Mouse (Mus musculus) neural tube, embryonic 15.5 days (tissue): ENCODE results near the gene Nadk2. TPM values are rescaled to one million over a fixed set of nuclear protein-coding genes. Genes with fewer than 3 reads are reported as not detected.

Experiments used
- ATAC-seq: fragments of 200-750 bp; cut with Nextera tagmentation; 2 replicates; pipeline ENCODE4 v1.8.0; 2017; ENCODE audit warnings: mild to moderate bottlenecking, moderate TSS enrichment, moderate library complexity; ENCODE audit not compliant: low FRiP score
- H3K27ac ChIP-seq: fragments of 300-500 bp; sonication (generic); replicated peaks from 2 replicates; pipeline ENCODE4 v1.5.1; 2015; ENCODE audit warnings: mild to moderate bottlenecking, inconsistent platforms
- H3K27me3 ChIP-seq: fragments of 300-500 bp; sonication (generic); replicated peaks from 2 replicates; pipeline ENCODE4 v1.6.1; 2015; ENCODE audit warnings: inconsistent platforms
- H3K36me3 ChIP-seq: fragments of 300-500 bp; sonication (generic); 2 replicates; pipeline ENCODE4 v1.6.1; 2015; ENCODE audit warnings: inconsistent platforms
- H3K4me1 ChIP-seq: fragments of 300-500 bp; sonication (generic); 2 replicates; pipeline ENCODE4 v1.6.1; 2015; ENCODE audit warnings: inconsistent platforms
- H3K4me2 ChIP-seq: fragments of 300-500 bp; sonication (generic); 2 replicates; pipeline ENCODE4 v1.6.1; 2015; ENCODE audit warnings: inconsistent platforms, mild to moderate bottlenecking, moderate library complexity
- H3K4me3 ChIP-seq: fragments of 300-500 bp; sonication (generic); replicated peaks from 2 replicates; pipeline ENCODE4 v1.5.1; 2015; ENCODE audit warnings: mild to moderate bottlenecking, inconsistent platforms
- H3K9ac ChIP-seq: fragments of 300-500 bp; sonication (generic); replicated peaks from 2 replicates; pipeline ENCODE4 v1.6.1; 2015; ENCODE audit warnings: mild to moderate bottlenecking, inconsistent platforms
- H3K9me3 ChIP-seq: fragments of 300-500 bp; sonication (generic); replicated peaks from 2 replicates; pipeline ENCODE4 v1.6.1; 2016; ENCODE audit warnings: inconsistent platforms
- WGBS: fragments of 180-500 bp; shearing (Covaris S2); methylation state at CpG from one replicate; pipeline ENCODE4 v1.1.7; 2015; ENCODE audit warnings: mixed read lengths; 5-methylcytosine and 5-hydroxymethylcytosine counted together
- polyA plus RNA-seq: library from polyadenylated mRNA; unstranded; fragments of >200 nt; fragmentation: Nextera tagmentation; extraction: Ambion mirVana; gene quantifications from 2 replicates; pipeline ENCODE4 v1.2.1, GENCODE M21; 2015

Gene Nadk2
- polyA plus RNA-seq, 1 experiment from 2014 or later, result 26.9 TPM

GRCm38 (mm10) chr15:9140252-9140680 is 69.2 kb downstream of the Nadk2 start, which contains the start of gene Lmbrd2:
Gene Lmbrd2 (plus strand): TSS chr15:9140550.
- H3K27me3 ChIP-seq, result no peaks in the 10 kb centered on the region
- no peaks in the 10 kb centered on the region for H3K9me3 ChIP-seq
- peaks cover 26% of the 10 kb centered on the region for H3K4me1 ChIP-seq
- H3K36me3 ChIP-seq, result peaks cover 16% of the 10 kb centered on the region
- H3K27ac ChIP-seq, result peak within 1 kb of the TSS; percentile 92
- peak within 1 kb of the TSS; percentile 95 for H3K9ac ChIP-seq
- WGBS, result under 1% methylated on average over 34 of the region's 34 CpGs
- peak; percentile 99 for ATAC-seq
- peak within 1 kb of the TSS; percentile 81 for H3K4me2 ChIP-seq
- H3K4me3 ChIP-seq, result peak within 1 kb of the TSS; percentile 93

- Histone ChIP-seq H3K4me2 (peak overlapping the region; percentile 81), H3K36me3 (peaks cover 16% of the 10 kb centered on the region), H3K4me1 (peaks cover 24% of the 10 kb centered on the region), H3K9me3 (no peaks in the 10 kb centered on the region), H3K27me3 (no peaks in the 10 kb centered on the region), H3K27ac (peak overlapping the region; percentile 92), H3K9ac (peak overlapping the region; percentile 95), H3K4me3 (peak overlapping the region; percentile 93)
- under 1% methylated on average over 37 of the region's 37 CpGs for WGBS
- peak; percentile 87 for ATAC-seq
Measured at GRCm38 (mm10) chr15:9140684-9141171, 69.7 kb downstream of the Nadk2 start.

GRCm38 (mm10) chr15:9155325-9155724 is 84.3 kb downstream of the Nadk2 start, which contains the start of gene Skp2:
Gene Skp2 (minus strand): TSS chr15:9155425.
- H3K36me3 ChIP-seq, result peaks cover 57% of the 10 kb centered on the region
- no peak for ATAC-seq

More at GRCm38 (mm10) chr15:9155325-9155724, 84.3 kb downstream of the Nadk2 start, which contains the start of gene Skp2:
- Histone ChIP-seq H3K4me1 (no peaks in the 10 kb centered on the region), H3K4me3 (no peak within 1 kb of the TSS), H3K4me2 (no peak within 1 kb of the TSS), H3K27me3 (no peaks in the 10 kb centered on the region), H3K9me3 (no peaks in the 10 kb centered on the region), H3K27ac (no peak within 1 kb of the TSS), H3K9ac (no peak within 1 kb of the TSS)

Other genes with a start within 250 kb of the Nadk2 start
- 3.8 and 5.8 TPM in 2 replicates for gene Ranbp3l, start 103.3 kb upstream of the Nadk2 start, polyA plus RNA-seq
- 3.4 and 4.6 TPM in 2 replicates for gene Lmbrd2, start 69.3 kb downstream of the Nadk2 start, polyA plus RNA-seq
- 17.2 and 23.8 TPM in 2 replicates for gene Skp2, start 84.2 kb downstream of the Nadk2 start, polyA plus RNA-seq
- not detected in 2 replicates for gene Ugt3a1, start 205.6 kb downstream of the Nadk2 start, polyA plus RNA-seq